Mouse (Mus musculus) neural tube, embryonic 14.5 days (tissue): ENCODE data around the gene Prom2. TPM values are rescaled to one million over a fixed set of nuclear protein-coding genes. Genes with fewer than 3 reads are reported as not detected.

Source experiments
- ATAC-seq: fragments of 200-750 bp; cut with Nextera tagmentation; 2 replicates; pipeline ENCODE4 v1.8.0; 2017; ENCODE audit warnings: low read depth, mild to moderate bottlenecking, moderate TSS enrichment, moderate library complexity
- H3K27ac ChIP-seq: fragments of 300-500 bp; sonication (generic); 2 replicates; pipeline ENCODE4 v1.5.1; 2014; ENCODE audit warnings: low read depth, mild to moderate bottlenecking, control low read depth, low read length, moderate library complexity, mixed read lengths
- H3K27me3 ChIP-seq: fragments of 300-500 bp; sonication (generic); 2 replicates; pipeline ENCODE4 v1.6.1; 2014; ENCODE audit warnings: low read length; ENCODE audit not compliant: control insufficient read depth, insufficient read depth
- H3K36me3 ChIP-seq: fragments of 300-500 bp; sonication (generic); 2 replicates; pipeline ENCODE4 v1.6.1; 2014; ENCODE audit warnings: low read length, mixed read lengths; ENCODE audit not compliant: control insufficient read depth, insufficient read depth
- H3K4me1 ChIP-seq: fragments of 300-500 bp; sonication (generic); 2 replicates; pipeline ENCODE4 v1.6.1; 2014; ENCODE audit warnings: low read length; ENCODE audit not compliant: control insufficient read depth, insufficient read depth
- H3K4me2 ChIP-seq: fragments of 300-500 bp; sonication (generic); 2 replicates; pipeline ENCODE4 v1.6.1; 2014; ENCODE audit warnings: mild to moderate bottlenecking, low read depth, low read length, control low read depth
- H3K4me3 ChIP-seq: fragments of 300-500 bp; sonication (generic); 2 replicates; pipeline ENCODE4 v1.5.1; 2014; ENCODE audit warnings: low read depth, low read length, control low read depth, mixed read lengths
- H3K9ac ChIP-seq: fragments of 300-500 bp; sonication (generic); replicated peaks from 2 replicates; pipeline ENCODE4 v1.6.1; 2014; ENCODE audit warnings: low read depth, mild to moderate bottlenecking, control low read depth, low read length, mixed read lengths
- H3K9me3 ChIP-seq: fragments of 300-500 bp; sonication (generic); 2 replicates; pipeline ENCODE4 v1.6.1; 2016; ENCODE audit warnings: low read length; ENCODE audit not compliant: control insufficient read depth
- WGBS: fragments of 180-500 bp; shearing (Covaris S2); extraction: QIAGEN DNeasy Blood & Tissue Kit; methylation state at CpG from one replicate; pipeline ENCODE4 v1.1.7; 2014; 5-methylcytosine and 5-hydroxymethylcytosine counted together
- polyA plus RNA-seq: library from polyadenylated mRNA; unstranded; fragments of >200 nt; fragmentation: Nextera tagmentation; extraction: Ambion mirVana; gene quantifications from 2 replicates; pipeline ENCODE4 v1.2.1, GENCODE M21; 2014

The Prom2 gene
- polyA plus RNA-seq, 1 experiment from 2014 or later, result not detected

DNA sequence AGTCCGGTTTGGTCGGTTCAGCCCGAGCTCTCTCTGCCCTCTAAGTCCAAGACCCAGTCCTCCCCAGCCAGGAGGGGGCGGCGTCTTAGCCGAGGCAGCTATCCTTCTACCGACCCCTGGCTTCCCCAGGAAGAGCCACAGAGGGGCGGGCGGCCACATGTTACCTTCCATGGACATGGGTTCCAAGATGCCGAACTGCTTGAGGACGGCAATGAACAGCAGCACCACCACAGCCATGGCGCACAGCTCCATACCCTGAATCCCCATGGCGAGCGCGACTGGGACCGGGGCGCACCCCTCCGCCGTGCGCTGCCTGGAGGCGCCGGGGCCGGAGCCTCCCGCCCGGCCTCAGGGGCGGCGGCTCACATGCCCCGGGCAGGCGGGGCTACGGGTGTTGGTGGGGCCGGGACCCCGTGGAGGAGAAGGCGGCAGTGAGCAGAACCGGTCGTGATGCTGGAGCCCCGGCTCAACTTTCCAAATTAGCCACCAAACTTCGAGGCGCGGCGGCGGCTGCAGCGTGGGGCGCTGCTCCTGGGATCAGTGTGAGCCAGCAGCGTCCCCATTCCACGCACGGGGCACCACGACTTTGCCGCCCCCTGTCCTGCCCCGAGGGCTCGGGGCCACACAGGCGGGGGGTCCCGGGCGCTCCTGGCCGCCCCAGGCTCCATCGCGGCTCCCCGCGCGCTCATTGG is 59.3 kb downstream of the Prom2 start:
- WGBS, result under 1% methylated on average over 54 of the region's 59 CpGs
- no peak overlapping the region for H3K27ac ChIP-seq

DNA sequence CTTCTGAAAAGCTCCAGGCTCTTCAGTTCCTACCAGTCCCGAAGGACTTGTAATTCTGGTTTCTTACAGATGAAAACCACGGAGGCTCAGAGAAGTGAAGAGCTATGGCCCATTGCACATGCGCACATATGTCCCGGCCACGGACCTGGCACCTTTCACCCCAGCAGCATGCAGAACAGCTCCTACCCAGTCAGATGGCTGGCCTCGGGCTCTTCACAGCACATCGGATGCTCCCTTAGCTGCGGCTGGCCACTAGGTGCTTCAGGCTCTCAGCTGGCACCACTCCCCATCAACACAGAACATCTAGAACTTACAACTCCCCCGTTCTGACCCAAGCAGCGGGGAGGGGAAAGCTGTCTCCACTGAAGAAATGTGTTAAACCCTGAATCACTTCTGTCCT is 61.5 kb downstream of the Prom2 start:
- Histone ChIP-seq H3K4me1 (peaks cover 9% of the 10 kb centered on the region), H3K9ac (no peak overlapping the region), H3K27me3 (peaks cover 44% of the 10 kb centered on the region), H3K36me3 (no peaks in the 10 kb centered on the region), H3K27ac (no peak overlapping the region), H3K4me3 (no peak overlapping the region), H3K9me3 (no peaks in the 10 kb centered on the region), H3K4me2 (no peak overlapping the region)
- ATAC-seq, result no peak
- 65% methylated on average over 10 of the region's 10 CpGs for WGBS

More for the DNA sequence above, 59.3 kb downstream of the Prom2 start:
- 0 out of 2 replicates have a peak overlapping the region, but pooled peaks have one; percentile 25 for H3K9ac ChIP-seq
- peak overlapping the region; percentile 30 for H3K4me3 ChIP-seq
- peak overlapping the region; percentile 50 for H3K4me2 ChIP-seq
- H3K9me3 ChIP-seq, result no peaks in the 10 kb centered on the region
- H3K27me3 ChIP-seq, result peaks cover 56% of the 10 kb centered on the region
- ATAC-seq, result peak; percentile 19; the same call in 1 of the 2 replicates
- H3K4me1 ChIP-seq, result peaks cover 9% of the 10 kb centered on the region
- no peaks in the 10 kb centered on the region for H3K36me3 ChIP-seq

DNA sequence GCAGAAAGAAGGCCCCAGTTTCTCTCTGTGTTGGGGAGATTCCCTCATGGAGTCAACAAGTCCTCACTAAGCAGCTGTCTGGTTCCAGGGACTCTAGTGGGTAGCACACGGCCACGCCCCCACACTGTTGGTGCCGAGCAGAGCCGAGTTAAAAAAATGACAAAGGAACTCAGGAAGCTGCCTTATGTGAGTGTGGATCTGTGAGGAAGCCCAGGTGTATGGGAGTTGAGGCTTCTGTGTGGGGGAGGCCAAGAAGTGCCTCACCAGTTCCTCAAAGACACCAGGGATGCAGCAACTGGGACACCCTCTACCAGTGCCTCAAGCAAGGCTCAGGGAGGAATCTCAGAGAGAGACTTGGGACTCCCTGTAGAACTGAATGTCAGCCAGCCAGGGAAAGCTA is 62.1 kb downstream of the Prom2 start:
- peaks cover 39% of the 10 kb centered on the region for H3K27me3 ChIP-seq
- 74% methylated on average over 4 of the region's 4 CpGs for WGBS

More for the DNA sequence above, 62.1 kb downstream of the Prom2 start:
- Histone ChIP-seq H3K4me3 (no peak overlapping the region), H3K9ac (no peak overlapping the region), H3K27ac (no peak overlapping the region), H3K4me2 (no peak overlapping the region), H3K9me3 (no peaks in the 10 kb centered on the region), H3K4me1 (peaks cover 6% of the 10 kb centered on the region), H3K36me3 (no peaks in the 10 kb centered on the region)
- ATAC-seq, result no peak

Other genes with a start within 250 kb of the Prom2 start
- 12.4 and 14.9 TPM in 2 replicates for gene Dusp2, start 205.3 kb downstream of the Prom2 start, polyA plus RNA-seq
- gene Astl, start 202.8 kb downstream of the Prom2 start, polyA plus RNA-seq, result not detected in 2 replicates
- 0.35 and 0.81 TPM in 2 replicates for gene Adra2b, start 178.3 kb downstream of the Prom2 start, polyA plus RNA-seq
- gene Gpat2, start 116.3 kb downstream of the Prom2 start, polyA plus RNA-seq, result 0.12 and 0.17 TPM in 2 replicates
- 31.9 and 40.6 TPM in 2 replicates for gene Fahd2a, start 96.9 kb downstream of the Prom2 start, polyA plus RNA-seq
- 9.2 and 12.6 TPM in 2 replicates for gene Kcnip3, start 19.4 kb downstream of the Prom2 start, polyA plus RNA-seq
- 7.7 and 9.3 TPM in 2 replicates for gene Zfp661, start 45.6 kb upstream of the Prom2 start, polyA plus RNA-seq
- 140 and 141 TPM in 2 replicates for gene Mrps5, start 45.8 kb upstream of the Prom2 start, polyA plus RNA-seq
- 0.90 and 8.3 TPM in 2 replicates for gene Mal, start 115.2 kb upstream of the Prom2 start, polyA plus RNA-seq
- 0.59 and 0.73 TPM in 2 replicates for gene Mall, start 188.5 kb upstream of the Prom2 start, polyA plus RNA-seq
- 9.1 and 12.4 TPM in 2 replicates for gene Nphp1, start 247.4 kb upstream of the Prom2 start, polyA plus RNA-seq